Mouse (Mus musculus) thymus, postnatal 10 days (tissue): ENCODE results near the gene Cnksr3.
A peak's percentile ranks its signal among the peaks of the same experiment; 100 is the strongest.

ENCODE experiments used
- DNase-seq, 2 experiments: peaks; one replicate each; pipeline ENCODE4 v3.0.0; 2021; ENCODE audit warnings: low spot score in 2 of 2

Cnksr3 gene

DNA sequence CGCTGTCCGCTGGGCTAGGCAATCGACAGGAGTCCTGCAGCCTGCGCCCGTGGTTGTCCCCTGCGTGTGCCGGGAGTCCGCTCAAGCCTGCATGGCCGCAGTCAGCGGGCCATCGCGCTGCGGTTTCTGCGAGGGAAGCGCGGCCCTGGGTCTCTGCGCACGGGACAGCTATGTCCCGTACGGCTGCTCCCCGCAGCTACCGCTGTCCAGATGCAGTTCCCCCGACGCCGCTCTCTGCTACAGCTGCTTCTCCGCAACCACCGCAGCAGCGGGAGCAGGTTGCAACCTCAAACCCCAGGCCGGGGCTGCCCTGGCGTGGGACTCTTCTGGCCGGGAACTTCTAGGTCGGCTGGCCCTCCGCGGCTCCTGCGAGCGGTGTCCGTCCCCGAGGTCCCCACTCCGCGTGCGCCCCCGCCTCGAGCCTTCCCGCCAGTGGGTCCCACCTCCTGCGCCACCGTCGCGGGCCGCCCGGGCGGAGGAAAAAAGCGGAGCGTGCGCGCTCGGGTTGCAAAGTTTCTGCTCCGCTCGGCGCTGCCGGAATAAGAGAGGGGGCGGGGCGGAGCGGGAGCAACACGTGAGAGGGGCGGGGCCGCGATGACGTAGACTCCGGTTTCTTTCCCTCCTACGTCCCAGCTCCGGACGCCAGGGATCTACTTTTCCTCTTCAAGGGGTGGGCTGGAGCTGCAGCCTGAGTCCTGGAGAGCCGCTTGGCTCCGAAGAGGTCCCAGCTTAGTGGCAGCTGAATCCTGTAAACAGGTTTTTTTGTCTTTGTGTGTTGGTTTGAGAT lies at the start of gene Cnksr3:
Cnksr3 (minus strand) TSS at position 542 of the 787 bp plus-strand sequence.
- peak; percentile 88 to 93 for DNase-seq

DNA sequence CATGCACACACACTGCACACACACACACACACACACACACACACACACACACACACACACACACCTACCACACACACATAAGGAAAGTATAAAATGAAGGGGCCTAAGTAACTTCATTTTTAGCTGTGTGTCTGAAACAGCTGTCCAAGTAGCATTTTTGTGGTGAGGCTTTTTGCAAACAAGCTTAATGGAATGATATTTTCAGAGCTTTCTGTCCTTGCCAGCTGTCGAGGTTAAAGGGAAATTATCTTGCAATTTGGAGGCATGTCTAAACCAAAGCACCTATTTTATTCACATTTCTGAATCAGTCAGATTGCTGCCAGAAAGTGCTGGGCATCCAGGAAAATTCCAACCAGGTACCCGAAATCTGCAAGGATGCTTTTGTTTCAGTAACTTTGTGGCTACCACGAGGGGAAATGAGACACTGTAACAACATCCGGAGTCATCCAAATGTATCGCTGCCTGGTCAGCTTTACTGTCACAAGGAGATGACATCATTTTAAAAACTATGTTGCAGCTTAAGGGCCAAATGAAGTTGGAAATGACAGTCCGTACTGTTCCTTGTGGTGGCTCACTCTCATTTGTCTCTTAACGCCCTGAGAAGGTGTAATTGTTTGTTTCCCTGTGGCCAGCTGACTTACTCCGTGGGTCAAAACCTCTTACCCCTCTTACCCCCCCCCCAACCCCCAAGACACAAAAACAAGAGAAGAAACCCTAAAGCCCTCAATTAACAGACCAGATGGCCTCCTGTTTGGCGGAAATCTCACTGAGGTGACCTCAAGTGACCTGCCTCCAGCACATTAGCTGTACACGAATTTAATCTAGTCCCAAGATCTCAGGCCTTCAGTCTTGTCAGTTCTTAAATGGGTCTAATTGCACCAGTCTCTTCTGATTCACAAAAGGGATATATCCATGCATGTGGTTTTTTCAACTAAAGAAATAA lies 48.4 kb upstream of the Cnksr3 start:
- no peak for DNase-seq

DNA sequence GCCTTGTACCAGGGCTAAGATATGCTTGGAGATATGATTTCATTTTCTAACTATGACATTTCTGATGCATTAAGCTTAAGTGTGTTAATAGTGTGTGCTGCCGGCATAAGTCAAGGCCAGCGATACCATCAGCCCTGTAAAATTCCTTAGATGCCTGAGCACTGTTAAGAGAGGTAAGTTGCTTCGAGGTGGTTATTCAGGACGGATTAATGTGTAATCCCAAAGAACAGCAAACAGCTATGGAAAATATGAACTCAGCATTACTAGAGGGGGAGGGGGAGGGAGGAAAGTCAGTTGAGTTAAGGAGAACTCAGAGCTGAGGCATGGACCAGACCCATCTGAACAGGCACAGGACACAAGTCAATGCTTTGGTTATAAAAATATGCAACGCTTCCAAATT lies 46.6 kb upstream of the Cnksr3 start:
- DNase-seq: no peak

DNA sequence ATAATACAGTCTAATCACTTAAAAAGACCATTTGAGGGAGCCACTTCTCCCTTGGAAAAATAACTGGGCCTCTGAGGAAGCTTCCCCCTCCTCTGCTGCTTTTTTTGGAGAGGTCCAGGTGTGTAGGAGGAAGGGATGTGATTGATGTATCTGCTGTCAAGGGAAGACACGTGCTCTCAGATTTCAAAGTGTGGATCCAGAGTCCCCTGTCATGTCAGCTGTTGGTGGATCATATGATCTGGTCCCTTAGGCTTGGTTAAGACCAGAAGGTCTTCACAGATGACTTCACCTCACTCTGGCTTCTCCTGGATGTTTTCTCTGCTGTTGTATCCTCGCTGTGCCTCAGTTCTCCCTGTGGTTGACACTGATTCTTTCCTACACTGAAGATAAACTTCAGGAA lies 38.4 kb upstream of the Cnksr3 start:
- DNase-seq: no peak

DNA sequence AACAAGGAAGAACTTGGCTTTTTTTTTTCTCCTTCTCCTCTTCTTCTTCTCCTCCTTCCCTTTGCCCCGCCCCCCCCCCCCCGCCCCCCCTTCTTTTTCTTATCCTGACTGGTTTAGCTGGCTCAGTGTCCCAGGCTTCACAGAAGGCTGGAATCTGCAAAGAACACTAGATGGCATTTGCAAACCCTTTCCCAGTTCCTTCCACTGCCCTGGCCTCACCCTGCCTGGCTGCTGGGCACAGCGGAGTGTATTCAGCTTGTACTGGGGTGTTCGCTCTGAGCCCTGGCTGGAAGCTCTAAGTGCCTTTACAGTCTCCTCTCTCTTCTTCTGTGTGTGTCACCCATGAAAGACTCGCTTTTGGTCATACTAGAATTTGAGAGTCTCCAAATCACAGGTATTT lies 22.6 kb upstream of the Cnksr3 start:
- DNase-seq: no peak

DNA sequence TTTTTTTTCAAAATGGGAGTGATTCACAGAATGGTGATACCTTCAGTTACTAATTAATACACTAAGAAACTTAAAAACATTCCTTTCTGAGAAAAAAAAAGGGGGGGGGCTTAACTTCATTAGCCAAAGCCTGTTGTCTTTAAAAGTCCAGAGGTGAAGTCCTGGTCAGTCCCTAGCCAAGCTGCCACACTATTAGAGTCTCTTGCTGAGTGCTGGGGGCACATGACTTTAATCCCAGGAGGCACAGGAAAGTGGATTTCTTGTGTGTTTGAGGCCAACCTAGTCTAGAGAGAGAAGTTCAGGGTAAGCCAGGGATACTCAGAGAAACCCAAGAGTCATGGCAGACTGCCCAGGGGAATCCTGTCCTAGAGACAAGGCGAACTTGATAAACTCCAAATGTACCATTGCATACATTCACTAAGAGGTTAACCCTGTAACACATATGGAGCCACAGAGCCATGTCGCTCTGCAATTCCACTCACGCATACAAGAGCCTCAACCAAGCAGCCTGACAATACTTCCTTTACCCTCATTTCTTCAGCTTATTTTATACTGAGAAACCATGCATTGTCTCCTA lies 5.6 kb upstream of the Cnksr3 start:
- DNase-seq: no peak

DNA sequence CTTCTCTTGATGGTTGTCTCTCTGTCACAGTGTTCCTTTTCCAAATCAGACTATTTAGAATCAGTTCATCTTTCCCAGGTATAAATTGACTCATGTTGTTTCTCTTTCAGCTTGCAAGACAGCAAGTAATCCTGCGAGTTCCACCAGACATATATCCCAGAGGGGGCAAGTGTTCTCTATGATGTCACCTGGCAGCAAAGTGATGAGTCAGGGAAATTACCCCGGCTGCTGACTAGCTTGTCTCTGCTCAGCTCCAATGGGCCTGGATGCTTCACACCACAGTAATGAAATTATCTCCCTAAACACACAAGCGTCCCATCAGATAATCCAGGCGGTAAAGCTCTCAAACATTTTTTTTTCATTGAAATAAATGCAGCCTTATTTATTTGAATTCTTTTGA lies 2.7 kb upstream of the Cnksr3 start:
- DNase-seq: no peak

DNA sequence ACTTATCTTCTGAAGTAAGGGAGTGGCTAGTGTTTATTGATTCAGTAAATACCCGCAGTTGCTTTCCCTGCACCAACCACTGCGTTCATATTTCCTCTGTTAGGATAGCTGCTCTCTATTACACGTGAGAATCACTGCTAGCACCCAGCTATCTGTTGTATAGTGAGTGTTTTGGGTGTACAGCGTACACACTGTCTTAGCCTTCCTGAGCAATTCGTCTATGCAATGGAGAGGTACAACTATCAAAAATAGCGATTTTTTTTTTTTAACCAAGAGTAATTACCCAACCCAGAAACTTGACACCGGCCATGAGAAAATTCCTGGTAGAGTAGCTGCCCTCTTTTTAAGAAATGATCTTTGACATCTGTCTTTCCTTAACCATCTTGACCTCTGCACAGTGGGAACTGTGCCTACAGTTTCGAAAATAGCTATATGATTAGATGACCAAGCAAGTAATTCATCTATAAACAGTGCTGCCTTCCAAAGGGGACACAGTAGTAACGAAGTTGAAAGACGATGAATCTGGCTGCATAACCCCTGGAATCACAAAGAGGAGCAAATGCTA lies 1.1 kb upstream of the Cnksr3 start:
- no peak for DNase-seq

DNA sequence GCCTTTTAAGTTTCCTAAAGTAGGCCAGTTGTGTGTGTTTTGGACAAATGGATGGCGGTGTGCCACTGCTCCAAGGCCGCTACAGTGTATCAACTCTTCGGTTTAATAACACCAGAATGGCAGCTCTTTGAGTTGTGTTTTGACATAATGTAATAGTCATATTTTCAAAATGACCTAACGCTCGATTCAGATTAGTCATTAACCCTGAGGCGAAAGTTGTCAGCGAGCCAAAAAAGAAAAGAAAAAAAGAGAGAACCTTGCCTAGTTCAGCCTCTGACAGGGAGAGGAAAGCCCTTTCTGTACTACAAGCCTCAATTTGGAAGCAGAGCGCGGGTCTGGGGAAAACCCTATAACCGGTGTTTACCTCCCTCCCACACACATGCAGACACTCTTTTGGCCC lies 500 bp upstream of the Cnksr3 start:
- no peak for DNase-seq

DNA sequence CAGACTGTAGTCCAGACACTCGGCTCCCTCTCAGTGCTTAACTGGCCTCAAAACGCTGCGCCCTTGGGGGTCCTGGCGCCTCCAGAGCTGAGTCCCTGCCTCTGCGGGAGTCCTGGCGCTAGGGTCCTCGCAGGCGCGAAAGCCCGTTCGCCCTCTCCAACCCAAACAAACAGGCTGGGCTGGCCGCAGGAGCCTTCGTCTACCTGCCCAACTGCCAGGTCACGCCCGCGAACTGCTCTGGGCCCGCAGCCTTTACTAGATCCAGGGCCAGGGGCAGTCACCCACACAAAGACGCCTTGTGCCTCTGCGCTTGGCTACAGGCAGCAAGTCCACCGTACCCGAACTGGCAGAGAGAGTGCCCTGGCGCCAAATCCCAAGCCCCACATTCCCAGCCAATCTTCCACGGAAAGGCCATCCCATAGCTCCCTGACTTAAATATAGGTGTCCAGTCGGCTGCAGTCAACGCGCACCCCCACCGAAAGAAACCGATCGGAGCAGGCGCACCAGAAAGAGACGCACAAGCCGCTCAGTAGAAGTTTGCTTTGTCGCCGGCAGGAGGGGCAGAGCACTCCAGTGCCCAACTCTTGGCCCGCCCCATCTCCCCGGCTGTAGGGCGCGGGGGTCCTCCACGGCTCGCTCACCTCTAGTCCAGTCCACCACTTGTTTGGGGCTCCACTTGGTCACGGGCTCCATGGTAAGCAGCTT lies 894 bp downstream of the Cnksr3 start:
- DNase-seq: peak; percentile 61 to 74

DNA sequence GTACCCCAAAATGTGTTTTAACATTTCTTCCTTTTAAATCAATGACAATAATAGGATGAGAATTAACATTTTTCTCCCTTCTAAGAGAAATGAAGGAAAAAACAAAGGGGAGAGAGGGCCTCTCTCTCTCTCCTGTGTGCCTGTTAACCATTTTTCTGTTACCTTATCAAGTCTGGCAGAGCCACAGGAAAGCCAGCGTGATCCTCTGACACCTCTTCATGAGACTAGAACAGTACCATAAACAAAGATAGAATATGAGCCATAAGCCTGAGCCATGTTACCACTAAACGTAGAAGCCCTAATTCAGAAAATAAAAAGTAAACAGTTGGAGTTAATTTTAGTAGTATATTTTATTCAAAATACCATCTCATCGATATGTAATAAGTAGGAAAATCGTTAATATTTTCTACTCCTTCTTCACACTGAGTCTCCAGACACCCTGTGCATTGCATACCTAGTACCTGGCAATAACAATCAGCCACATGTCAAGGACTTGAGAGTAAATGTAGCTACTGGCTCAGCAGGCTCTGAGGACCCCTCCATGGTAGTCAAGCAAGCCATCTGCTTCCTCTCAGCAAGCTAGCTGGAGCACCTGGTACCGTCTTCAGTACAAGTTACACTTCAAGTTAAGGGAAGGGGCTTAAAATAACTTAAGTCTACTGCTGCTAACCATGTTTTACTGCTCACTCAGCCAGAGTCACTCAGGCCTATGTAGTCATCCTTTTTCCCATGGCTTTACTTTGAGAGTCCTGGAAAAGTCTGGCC lies 2.2 kb downstream of the Cnksr3 start:
- DNase-seq: no peak

DNA sequence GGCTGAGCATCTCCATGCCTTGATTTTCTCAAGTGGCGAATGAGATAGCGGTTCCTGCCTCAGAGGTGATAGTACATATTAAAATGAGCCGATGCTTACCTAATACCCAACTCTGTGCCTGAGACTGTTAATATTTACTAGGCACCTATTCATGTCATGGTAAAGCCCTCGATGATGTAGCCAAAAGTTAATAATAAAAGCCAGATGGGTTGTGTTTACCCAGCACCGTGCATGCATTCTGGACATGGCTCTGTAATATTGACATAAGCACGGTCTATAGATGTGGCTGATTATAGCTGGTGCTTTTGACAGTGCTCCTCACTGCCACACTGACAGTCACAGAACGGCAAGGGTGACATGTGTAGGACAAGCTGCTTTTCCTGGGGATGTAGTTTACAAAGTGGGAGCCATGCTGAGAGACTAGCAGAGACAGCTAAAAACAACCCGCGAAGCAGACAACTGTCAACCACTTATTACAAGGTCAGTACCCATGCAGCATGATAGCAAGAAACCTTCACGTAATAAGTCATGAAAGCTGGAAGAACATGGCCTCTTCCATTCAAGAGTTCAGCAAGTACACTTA lies 3.1 kb downstream of the Cnksr3 start:
- no peak for DNase-seq

DNA sequence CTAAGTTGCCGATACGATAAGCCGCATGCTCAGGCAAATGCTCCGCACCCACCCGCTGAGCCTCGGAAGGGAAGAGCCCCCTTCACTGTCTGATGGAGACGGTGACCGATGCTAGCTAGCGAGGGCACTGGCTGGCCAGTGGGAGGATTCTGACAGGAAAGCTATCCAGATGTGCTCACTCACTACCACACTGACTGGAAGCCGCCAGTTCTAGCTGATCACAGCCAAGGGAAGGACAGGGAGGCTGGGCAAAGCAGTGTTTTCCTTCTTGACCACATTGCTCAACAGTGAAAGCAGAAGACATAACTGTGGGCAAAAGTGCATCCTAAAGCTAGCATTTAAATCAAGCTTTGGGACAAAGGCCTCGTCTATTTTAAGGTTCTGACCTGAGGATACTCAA lies 4.7 kb downstream of the Cnksr3 start:
- no peak for DNase-seq

DNA sequence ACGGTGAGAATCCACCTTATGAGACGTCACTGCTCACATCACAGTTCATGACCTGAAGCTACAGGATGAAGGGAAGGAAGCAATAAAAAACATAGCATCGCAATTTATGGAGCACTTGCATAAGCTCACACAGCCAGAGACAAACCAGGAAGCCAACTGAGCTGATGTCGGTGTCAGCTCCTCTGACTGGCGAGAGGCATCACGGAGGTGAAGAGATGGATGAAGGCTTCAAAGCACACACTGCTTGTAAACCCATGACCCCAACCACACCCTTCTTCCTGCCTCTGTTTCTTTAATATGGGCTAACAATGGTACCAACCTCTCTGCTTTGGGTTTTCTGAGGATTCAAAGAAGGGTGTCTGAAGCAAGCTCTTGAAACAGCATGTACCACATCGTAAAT lies 5.5 kb downstream of the Cnksr3 start:
- DNase-seq: no peak

DNA sequence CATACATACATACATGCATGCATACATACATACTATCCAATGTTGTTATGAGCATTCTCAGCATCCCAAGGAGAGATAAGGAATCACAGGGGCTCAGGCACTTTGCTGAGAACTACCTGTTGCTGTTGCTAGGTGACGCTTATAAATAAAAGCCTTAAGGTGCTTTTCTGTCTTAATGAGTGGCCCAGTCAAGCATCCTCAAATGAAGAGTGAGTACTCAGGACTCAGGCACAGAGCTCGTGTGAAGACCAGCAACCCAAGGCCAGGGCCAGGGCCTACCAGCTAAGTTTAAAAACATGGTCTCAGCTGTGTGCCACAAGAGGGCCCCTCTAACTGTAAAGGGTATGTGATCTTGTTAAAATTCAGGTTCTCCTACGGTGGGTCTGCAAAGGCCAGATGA lies 6.5 kb downstream of the Cnksr3 start:
- DNase-seq: no peak

DNA sequence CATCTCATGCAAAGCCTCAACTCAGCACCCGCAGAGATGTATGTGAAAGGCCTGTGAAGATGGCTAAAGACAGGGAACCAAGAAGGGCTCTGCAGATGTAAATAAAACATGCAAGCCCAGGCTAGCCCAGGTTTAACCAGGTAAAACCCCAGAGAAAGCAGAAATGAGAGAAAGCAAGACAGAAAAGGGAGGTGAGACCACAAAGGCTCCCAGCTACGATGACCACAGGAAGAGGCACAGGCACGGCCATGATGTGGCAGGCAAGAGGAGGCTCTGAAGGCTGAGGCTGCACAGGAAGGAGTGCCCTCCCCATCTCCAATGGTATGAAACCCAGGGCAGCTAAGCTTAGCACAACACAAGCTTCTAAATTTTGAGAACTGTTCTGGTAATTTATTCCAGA lies 7.1 kb downstream of the Cnksr3 start:
- DNase-seq: no peak

DNA sequence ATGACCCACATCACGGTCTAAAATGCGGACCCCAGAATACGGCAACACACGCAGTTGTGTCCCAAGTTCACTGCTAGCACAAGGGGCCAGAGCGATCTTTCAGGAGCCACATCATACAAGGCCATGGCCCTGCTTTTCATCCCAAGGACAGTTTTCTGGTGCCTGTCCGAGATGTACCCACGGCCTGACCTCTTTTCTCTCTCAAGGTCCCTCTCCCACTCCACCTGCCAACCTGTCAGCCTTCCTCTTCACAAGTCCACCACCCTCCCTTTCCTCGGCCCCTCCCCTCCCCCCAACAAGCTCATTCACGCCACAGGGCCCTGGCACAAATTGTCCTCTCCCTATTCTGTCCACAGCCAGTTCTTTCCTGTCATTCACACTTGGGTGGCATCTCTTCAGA lies 9.5 kb downstream of the Cnksr3 start:
- DNase-seq: no peak

DNA sequence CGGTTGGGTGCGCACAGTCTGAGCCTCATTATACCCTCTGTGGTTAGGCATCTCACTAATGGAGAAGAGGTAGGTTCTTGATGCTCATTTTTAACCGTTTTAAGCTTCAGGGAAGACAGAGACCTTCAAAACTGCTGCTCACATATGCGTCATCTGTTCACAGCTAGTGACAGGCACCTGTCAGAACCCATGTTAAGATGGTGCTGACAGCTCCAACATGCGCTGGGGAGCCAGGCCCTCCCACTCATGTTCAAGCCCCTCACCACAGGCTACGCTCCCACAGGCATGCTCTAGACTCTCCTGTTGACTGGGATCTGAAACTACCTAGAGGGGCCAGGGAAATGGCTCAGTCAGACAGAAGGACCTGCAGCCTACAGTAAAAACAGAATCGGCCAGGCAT lies 11.4 kb downstream of the Cnksr3 start:
- DNase-seq: no peak

DNA sequence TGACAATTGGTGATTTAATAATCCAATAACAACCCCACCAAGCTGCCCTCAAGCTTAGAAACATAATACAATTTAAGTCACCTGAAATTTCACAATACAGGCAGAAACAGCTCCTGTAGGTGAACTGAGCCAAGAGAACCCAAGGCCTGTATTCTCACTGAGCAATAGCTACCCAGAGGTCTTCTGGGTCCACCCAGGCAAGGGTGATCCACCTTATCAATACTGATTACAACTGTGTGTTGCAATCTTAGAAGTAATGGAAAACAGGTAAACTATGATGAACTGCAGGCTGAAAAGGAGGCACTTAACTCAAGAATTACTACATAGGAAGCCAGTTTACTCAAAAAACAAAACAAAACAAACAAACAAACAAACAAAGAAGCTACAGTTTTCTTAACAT lies 13.8 kb downstream of the Cnksr3 start:
- no peak for DNase-seq

DNA sequence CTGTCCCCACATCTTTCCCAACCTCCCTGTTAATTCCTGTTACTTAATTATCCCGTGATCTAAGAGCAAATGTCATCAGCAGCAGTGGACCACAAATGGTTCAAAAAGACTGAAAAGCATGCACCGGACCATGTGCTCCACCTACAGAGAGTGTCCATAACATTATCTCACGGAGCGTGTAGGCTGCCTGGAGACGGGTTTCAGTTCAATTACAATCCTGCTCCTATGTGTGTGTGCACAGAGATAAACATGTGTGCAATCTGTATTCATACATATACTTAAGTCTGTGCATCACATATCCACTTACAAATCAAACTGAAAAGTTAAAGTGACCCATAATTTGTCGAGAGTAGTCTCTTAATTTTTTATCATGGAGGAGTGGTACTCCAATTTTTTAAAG lies 14.3 kb downstream of the Cnksr3 start:
- no peak for DNase-seq
